Mouse (Mus musculus): ENCODE measurements around the gene Ctnnal1.

The Ctnnal1 gene

DNA sequence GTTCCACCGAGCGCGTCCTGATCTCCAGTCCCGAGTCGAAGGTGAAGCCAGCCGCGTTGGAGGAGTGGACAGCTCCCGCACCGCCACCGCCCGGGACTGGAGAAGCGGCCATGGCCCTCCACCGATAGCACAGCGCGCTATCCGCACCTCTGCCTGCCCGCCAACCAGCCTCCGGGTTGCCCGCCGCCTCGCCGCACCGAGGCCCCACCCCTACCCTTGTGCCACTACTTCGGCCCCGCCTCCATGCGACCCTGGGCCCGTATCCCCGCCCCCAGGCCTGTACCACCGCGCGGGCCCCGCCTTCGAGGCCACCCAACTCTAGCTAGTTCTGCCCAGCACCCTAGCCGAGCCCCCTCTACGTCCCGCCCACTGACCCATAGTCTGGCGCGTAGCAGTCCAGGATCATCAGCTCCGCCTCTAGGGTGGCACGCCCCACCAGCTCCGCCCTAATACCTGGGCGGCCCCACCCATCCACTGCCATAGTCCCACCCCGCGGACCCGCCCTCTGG lies at the start of gene Ctnnal1:
Gene Ctnnal1 (minus strand): TSS at position 186 of the 509 bp plus-strand sequence.
- no peak for TF ChIP-seq GATA4 (IDR thresholded peaks at IDR 0.05; ENCODE audit: insufficient replicate concordance, low read length)

DNA sequence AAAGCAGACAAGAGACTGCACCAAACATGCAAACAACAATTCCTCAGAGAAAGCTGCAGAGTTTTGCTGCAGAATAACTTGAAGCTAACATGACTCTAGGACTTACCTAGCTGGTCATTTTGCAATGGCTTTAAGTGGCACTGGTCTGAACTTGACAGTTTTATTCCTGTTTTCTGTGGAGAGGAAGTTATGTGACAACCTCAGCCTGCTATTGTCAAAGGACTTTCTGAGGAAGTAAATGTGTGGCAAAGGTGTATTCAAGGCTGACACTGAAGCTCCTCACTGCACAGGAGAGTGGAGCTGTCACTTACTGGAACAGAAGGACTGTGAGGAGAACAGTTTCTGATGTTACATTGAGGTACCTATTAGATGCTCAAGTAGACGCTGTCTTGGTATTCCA lies 49.8 kb upstream of the Ctnnal1 start:
- TF ChIP-seq GATA4 (IDR thresholded peaks at IDR 0.05; ENCODE audit: insufficient replicate concordance, low read length) = no peak

DNA sequence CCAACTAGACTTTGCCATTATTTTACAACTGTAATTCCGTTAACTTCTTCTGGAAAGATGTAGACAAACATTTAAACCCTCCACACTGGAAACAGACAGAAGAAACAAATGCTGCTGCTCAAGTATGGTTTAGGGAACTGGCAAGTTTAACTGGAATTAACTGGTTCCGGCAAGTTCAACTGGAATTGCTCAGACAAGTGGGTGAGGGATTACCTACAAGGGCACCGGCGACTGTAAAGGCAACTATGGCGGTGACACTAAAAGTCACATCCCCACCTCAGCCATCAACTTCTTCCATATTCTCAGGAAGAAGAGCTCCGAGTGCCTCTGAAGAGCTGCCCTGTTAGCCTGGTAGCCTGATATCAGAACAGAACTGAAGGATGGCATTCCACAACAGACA lies 49.4 kb upstream of the Ctnnal1 start:
- TF ChIP-seq GATA4 (IDR thresholded peaks at IDR 0.05; ENCODE audit: insufficient replicate concordance, low read length) = no peak

DNA sequence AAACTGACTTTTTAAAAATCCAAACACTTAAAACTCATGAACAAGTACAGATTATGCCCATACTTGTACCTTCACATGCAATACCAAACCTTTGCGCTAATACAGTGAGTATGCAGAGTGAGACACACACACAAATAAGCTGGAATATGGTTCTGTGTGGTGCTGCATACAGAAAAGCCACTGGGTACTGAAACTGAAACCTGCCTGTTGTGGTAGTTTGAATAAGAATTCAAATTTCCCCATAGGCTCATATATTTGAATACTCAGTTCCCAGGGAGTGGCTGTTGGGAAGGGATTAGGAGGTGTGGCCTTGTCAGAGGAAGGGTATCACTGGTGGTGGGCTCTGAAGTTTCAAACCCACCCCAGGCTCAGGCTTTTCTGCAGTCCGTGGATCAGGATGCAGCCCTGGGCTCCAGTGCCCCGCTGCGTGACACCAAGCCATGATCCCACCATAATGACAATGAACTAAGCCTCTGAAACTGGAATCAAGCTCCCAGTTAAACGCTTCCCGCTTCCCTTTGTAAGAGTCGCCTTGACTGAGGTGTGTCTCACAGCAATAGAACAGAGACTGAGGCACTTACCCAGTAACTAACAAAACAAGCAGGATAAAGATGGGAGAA lies 47.5 kb upstream of the Ctnnal1 start:
- no peak for TF ChIP-seq GATA4 (IDR thresholded peaks at IDR 0.05; ENCODE audit: insufficient replicate concordance, low read length)

DNA sequence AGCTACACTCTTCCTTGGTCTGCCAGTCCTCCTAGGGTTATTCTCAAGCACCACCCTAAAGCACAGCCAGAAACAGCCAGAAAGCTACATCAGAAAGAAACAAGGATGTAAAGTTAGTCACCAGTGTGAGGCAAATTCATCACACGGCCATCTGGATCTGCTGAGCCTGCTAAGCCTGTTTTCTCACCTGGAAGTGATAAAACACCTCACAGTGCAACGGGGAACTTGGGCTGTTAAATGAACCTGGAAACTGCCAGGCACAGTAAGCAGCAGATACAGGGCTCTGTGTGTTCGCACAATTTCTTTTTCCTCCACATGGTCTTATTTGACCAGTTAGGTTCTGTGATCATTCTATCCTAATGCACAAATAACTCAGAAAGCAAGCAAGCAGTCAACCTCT lies 44.6 kb upstream of the Ctnnal1 start:
- no peak for TF ChIP-seq GATA4 (IDR thresholded peaks at IDR 0.05; ENCODE audit: insufficient replicate concordance, low read length)

DNA sequence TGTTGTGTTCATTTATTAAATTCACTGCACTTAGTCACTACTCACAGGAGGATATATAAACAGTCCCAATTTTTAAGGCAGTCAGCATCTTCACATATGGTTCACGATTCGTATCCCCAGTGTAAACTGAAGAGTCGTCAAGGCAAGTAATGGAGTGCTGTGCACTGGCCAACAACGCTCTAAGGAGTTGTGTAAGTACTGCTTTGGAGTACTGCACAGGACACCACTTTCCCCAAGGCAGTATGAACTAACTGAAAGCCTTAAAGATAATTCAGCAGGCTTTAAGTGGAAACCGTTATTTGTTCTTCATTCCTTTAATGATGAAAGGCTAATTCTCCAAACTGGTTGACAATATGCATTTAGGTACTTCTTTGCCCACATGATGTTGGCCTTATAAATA lies 42.7 kb upstream of the Ctnnal1 start:
- no peak for TF ChIP-seq GATA4 (IDR thresholded peaks at IDR 0.05; ENCODE audit: insufficient replicate concordance, low read length)

DNA sequence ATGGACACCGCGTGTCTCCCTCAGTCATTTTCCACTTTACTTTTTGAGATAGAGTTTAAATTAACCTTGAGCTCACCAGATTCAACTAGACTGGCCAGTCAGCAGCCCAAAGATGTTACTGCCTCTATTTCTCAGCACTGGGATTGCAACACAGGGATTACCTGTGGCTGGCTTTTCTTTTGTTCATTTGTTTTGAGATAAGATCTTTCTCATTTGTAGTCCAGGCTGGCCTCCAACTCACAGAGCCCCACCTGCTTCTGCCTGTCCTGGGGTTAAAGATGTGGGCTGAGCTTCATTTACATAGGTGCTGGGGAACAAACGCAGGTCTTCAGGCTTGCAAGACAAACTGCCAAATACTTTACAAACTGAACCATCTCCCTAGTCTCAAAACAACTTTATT lies 41.9 kb upstream of the Ctnnal1 start:
- TF ChIP-seq GATA4 (IDR thresholded peaks at IDR 0.05; ENCODE audit: insufficient replicate concordance, low read length) = no peak

DNA sequence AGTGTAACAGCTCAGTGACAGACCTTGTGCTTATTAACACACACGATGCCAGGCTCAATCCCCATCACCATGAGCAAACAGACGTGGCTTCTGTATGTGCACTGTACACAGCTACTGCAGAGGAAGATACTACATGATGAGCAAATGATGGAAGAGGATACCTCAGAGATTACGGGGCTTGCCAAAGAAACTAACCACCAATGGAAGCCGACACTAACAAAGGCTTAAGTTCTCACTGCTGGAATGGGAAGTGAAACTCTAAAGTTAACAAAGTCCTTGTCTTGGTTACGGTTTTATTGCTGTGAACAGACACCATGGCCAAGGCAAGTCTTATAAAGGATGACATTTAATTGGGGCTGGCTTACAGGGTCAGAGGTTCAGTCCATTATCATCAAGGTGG lies 40.5 kb upstream of the Ctnnal1 start:
- no peak for TF ChIP-seq GATA4 (IDR thresholded peaks at IDR 0.05; ENCODE audit: insufficient replicate concordance, low read length)

DNA sequence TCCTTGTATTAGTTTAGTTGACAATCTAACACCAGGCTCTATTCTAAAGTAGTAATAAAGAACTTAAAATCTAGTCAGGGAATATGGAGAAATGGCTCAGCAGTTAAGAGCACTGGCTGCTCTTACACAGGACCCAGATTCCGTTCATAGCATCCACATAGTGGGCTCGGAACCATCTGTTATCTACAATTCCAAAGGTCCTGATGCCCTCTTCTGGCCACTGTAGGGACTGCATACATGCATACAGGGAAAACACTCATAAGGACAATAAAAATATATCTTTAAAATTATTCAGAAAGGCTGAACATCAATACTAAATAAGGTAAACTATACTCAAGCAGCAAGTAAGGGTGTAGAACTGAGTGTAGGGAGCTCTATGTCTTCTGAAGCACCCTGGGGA lies 36.7 kb upstream of the Ctnnal1 start:
- no peak for TF ChIP-seq GATA4 (IDR thresholded peaks at IDR 0.05; ENCODE audit: insufficient replicate concordance, low read length)

DNA sequence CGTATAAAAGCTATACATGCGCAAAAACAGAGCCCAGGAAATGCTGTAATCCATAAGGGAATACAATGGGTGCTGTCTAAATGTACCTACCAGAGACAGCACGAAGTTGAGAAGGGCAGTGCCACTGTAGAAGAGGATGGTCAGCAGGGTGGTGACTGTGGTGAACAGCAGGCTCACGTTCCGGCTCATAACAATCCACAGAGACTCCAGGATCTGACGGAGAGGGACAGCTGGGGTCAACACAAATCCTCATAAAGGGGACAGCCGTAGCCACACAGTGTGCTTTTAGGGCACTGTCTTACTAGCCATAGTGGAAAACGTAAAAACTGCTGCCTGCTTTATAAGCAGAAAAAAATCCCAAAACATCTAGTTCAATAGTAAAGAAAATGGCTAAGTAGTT lies 34.2 kb upstream of the Ctnnal1 start:
- no peak for TF ChIP-seq GATA4 (IDR thresholded peaks at IDR 0.05; ENCODE audit: insufficient replicate concordance, low read length)

DNA sequence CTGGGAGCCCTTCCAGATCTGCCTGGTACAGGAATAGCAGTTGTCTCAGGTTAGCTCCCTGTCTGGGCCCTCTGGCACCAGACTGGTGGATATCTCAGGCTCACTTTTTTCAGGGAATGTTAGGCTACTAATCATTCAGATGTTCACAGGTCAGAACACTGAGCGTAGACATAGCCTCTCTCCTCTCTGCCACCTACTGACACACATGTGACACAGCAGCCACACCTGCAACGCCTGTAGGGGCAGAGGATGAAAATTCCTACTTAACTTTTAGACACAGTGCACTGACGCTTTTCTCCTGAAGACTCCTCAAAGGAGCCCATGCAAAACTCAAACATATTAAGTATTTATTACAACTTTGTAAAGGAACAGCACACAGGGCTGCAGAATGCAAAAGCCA lies 32.5 kb upstream of the Ctnnal1 start:
- TF ChIP-seq GATA4 (IDR thresholded peaks at IDR 0.05; ENCODE audit: insufficient replicate concordance, low read length) = no peak

DNA sequence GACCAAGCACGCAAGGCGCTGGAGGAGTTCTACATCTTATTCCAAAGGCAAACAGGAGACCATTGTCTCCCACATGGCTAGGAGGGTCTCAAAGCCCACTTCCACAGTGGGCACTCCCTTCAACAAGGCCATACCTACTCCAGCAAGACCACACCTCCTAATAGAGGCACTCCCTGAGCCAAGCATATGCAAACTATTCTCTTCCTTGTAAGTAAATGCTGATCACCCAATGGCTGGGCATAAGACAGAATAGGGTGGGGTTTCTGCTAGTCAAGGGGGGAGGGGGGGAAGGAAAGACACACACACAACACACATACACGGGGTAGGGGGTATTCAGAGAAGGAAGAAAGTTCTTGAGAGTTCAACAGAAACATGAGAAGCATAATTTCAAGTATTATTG lies 29.2 kb upstream of the Ctnnal1 start:
- no peak for TF ChIP-seq GATA4 (IDR thresholded peaks at IDR 0.05; ENCODE audit: insufficient replicate concordance, low read length)

DNA sequence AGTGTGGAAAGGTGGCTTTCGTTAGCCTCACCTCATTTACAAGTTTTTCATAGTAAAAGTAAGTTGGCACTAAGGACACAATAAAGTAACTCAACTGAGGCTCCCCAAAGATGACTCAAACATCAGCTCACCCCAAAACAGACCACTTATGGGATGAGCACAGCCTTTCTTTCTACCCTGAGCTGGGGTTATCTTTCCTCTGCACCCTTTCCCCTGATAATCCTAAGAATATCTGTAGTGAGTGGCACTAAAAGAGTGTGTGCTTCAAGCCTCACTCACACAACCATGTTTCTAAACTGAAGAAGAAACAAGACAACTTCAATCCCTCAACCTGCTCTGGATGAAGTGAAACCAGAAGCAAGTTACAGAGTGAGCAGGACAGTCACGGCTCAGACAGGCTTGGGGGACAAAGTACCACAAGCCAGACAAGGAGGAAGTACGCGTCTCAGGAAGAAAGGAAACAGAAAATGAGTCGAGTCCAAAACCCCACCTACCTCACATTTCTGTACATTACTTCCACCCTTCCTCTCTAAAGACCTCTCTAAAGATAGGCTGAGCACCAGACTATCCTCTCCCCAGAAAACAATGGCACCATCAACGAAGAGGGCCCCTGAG lies 27.6 kb upstream of the Ctnnal1 start:
- TF ChIP-seq GATA4 (IDR thresholded peaks at IDR 0.05; ENCODE audit: insufficient replicate concordance, low read length) = no peak

DNA sequence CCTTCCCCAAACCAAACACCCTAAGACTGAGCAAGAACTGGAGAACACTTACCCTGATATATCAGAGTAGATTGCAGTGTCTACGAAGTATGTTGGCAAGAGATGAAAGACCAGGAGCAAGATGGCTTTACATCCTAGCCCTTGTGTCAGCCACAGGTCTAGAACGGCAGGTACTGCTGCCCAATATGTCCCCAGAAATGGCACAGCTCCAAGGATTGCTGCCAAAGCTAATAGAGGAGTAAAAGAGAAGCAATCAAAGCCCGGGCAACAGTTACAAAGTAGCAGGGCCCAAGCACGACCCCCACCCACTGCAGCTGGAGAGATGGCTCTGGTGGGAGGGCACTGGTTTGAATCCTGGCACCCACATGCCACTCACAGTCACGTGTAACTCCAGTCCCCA lies 23.5 kb upstream of the Ctnnal1 start:
- no peak for TF ChIP-seq GATA4 (IDR thresholded peaks at IDR 0.05; ENCODE audit: insufficient replicate concordance, low read length)

DNA sequence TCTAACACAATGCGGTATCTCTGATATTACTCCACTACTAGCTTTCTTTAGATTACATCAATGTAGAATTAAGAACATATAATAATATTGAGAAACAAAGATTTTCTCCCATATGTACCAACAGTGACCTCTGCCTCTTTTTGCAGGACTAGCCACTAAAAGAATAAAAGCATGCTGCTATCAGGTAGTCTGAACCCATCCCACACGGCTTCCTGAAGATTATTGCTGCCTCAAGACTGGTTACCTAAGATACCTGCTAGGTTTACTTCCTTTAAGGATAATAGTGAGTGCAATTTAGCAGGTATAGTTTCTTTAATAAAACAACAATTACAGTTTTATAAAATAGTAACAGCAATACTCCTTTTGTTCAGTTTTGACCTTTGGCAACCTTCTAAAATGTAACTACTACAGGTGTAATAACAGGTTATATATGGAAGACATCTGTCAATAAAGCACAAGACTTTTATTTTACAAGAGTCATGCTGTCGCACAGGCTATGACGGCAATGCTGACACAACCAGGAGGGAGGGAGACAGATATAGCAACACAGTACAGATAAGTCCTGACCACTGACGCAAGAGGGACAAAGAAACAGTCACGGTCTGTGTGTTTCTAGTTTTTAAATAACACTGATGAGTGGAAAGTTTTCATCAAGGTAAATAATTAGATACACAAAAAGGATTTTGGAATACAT lies 21.4 kb upstream of the Ctnnal1 start:
- no peak for TF ChIP-seq GATA4 (IDR thresholded peaks at IDR 0.05; ENCODE audit: insufficient replicate concordance, low read length)

DNA sequence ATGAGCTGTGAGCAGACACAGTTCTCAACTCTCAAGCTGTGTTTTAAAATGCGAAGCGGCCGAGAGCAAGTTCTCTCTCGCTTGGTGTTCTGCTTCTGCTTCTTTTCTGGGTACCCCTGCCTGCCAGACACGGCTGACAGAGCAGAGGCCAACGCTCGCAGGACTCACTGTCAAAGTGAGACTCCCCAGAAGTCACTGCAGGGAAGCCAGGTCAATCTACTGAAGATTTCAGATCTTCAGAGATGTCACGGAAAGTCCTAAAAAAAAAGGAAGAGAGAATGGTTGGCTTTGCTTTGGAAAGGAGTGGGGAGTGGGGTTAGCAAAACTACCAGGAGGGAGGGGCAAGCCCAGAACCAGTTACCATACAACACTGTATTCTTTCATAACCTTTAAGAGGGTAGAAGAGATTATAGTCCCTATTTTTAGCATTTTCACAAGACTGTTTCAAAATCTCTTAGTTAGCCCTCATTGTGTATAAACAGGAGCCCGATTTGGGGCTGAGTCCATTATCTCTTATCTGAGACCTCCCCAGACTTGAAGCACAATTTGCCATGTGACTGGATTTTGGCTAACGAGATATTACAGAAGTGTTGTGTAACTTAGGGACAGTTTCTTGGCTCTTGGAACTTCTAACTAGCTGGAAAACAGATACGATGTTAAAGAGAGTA lies 15.2 kb upstream of the Ctnnal1 start:
- TF ChIP-seq GATA4 (IDR thresholded peaks at IDR 0.05; ENCODE audit: insufficient replicate concordance, low read length) = no peak
